Mouse (Mus musculus) stomach, embryonic 14.5 days (tissue): ENCODE results near the gene Pycr1. TPM values are rescaled to one million over a fixed set of nuclear protein-coding genes. Genes with fewer than 3 reads are reported as not detected.

Experiments
- ATAC-seq: fragments of 200-750 bp; cut with Nextera tagmentation; 2 replicates; pipeline ENCODE4 v1.8.0; 2017; ENCODE audit warnings: low read depth, moderate TSS enrichment; ENCODE audit not compliant: insufficient number of reproducible peaks, insufficient read depth, low FRiP score
- H3K27ac ChIP-seq: fragments of 300-500 bp; sonication (generic); 2 replicates; pipeline ENCODE4 v1.5.1; 2014; ENCODE audit warnings: mild to moderate bottlenecking, low read length, moderate library complexity, mixed read lengths
- H3K27me3 ChIP-seq: fragments of 300-500 bp; sonication (generic); 2 replicates; pipeline ENCODE4 v1.6.1; 2014; ENCODE audit warnings: low read length, control low read depth, mixed read lengths; ENCODE audit not compliant: control insufficient read depth, insufficient read depth
- H3K36me3 ChIP-seq: fragments of 300-500 bp; sonication (generic); 2 replicates; pipeline ENCODE4 v1.6.1; 2014; ENCODE audit warnings: mild to moderate bottlenecking, control low read depth, low read length, moderate library complexity, mixed read lengths; ENCODE audit not compliant: control insufficient read depth, insufficient read depth
- H3K4me1 ChIP-seq: fragments of 300-500 bp; sonication (generic); 2 replicates; pipeline ENCODE4 v1.6.1; 2014; ENCODE audit warnings: low read length, control low read depth, mixed read lengths; ENCODE audit not compliant: control insufficient read depth, insufficient read depth
- H3K4me2 ChIP-seq: fragments of 300-500 bp; sonication (generic); replicated peaks from 2 replicates; pipeline ENCODE4 v1.6.1; 2014; ENCODE audit warnings: low read depth, low read length, control low read depth
- H3K4me3 ChIP-seq: fragments of 300-500 bp; sonication (generic); 2 replicates; pipeline ENCODE4 v1.5.1; 2014; ENCODE audit warnings: low read depth, low read length, control low read depth
- H3K9ac ChIP-seq: fragments of 300-500 bp; sonication (generic); replicated peaks from 2 replicates; pipeline ENCODE4 v1.6.1; 2014; ENCODE audit warnings: low read depth, mild to moderate bottlenecking, control low read depth, low read length, moderate library complexity, mixed read lengths
- H3K9me3 ChIP-seq: fragments of 300-500 bp; sonication (generic); 2 replicates; pipeline ENCODE4 v1.6.1; 2016; ENCODE audit warnings: low read depth, low read length, control low read depth; ENCODE audit not compliant: control insufficient read depth
- WGBS: fragments of 180-500 bp; shearing (Covaris S2); extraction: QIAGEN DNeasy Blood & Tissue Kit; methylation state at CpG from one replicate; pipeline ENCODE4 v1.1.7; 2014; 5-methylcytosine and 5-hydroxymethylcytosine counted together
- polyA plus RNA-seq: library from polyadenylated mRNA; unstranded; fragments of >200 nt; fragmentation: Nextera tagmentation; extraction: Ambion mirVana; gene quantifications from 2 replicates; pipeline ENCODE4 v1.2.1, GENCODE M21; 2014

Gene Pycr1
- polyA plus RNA-seq, 1 experiment from 2014 or later, result 28.1 TPM

DNA sequence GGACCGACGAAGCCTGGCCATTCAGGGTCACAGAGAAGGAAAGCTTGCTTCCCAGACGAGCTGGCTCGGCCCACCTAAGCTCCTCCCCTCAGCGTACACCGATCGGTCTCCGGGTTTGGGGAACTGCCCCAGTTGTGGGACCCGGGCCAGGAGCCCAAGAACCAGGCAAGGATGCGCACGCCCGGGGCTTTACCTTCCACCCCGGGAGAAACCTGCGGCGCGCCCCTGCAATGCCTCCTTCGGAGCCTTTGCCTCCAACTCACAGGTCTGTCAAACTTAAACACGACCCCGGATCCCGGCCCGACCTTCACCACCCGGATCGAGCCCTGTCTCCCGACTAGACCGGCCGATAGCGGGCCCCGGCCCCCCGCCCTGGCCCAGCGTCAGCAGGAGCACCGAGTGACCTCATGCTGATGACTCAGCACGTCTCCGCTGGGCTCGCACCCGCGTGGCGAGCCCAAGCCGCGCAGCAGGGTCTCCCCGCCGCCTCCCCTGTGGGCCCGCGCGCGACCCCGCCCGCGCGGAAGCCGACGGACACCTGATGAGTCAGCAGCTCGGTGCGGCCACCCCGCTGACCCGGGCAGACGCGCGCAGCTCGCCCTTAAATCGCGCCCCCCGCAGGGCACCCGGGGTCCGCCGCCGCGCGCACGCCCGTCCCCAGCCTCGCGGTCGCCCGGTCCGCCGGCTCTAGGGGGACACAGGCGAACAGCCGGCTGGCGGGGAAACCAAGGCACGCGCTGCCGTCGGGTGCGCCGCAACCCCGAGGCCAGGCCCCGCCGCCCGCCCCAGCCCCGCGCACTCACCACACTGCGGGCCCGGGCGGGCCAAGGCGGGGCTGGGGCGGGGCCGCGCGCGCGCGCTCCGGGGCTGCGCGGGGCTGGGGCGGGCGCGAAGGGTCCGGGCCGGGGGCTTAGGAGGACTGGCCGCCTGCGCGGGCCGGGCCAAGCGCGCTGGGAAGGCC lies 10.7 kb downstream of the Pycr1 start:
- peak overlapping the region; percentile 81 for H3K4me2 ChIP-seq
- H3K4me3 ChIP-seq, result peak overlapping the region; percentile 92
- H3K27ac ChIP-seq, result peak overlapping the region; percentile 86
- H3K4me1 ChIP-seq, result peaks cover 30% of the 10 kb centered on the region
- peak overlapping the region; percentile 92 for H3K9ac ChIP-seq
- WGBS, result under 1% methylated on average over 99 of the region's 116 CpGs
- H3K27me3 ChIP-seq, result no peaks in the 10 kb centered on the region
- H3K36me3 ChIP-seq, result peaks cover 10% of the 10 kb centered on the region; the same call in 1 of the 2 replicates
- peak; percentile 77 for ATAC-seq
- no peaks in the 10 kb centered on the region for H3K9me3 ChIP-seq

DNA sequence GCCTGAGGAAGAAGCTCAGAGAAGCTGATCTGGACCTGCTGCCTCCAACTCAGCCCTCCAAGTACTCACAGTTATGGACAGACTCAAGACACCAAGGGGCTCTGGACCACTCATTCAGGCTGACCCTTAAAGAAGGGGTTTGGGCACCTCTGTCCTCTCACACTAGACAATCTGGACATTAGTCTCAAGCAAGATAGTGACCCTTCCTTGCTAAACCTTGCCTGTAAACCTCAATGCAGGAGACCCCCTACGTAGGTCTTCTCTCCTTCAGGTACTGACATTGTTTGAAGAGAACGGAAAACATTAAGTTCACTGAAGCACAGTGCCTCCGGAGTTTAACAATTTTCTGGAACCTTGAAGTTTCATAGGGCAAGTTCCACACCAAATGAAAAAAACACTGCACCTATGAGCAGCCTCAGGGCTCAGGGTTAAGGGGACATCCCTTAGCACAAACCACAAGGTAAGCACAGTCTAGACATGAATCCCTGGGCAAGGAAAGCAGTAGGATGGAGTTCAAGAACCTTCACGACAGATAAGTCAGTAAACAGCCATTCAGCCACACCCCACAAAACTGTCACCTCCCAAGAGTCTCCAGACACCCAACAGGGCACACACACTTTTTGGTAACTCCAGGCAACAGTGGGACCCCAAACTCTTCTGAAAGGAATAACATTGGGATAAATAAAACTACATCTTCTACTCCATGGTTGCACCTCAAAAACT lies 11.7 kb downstream of the Pycr1 start:
- H3K36me3 ChIP-seq, result peaks cover 15% of the 10 kb centered on the region; the same call in 1 of the 2 replicates
- no peak for ATAC-seq
- peak overlapping the region; percentile 92 for H3K4me3 ChIP-seq
- no peaks in the 10 kb centered on the region for H3K9me3 ChIP-seq
- peaks cover 30% of the 10 kb centered on the region for H3K4me1 ChIP-seq
- H3K9ac ChIP-seq, result peak overlapping the region; percentile 92
- H3K27me3 ChIP-seq, result no peaks in the 10 kb centered on the region
- WGBS, result 54% methylated on average over 4 of the region's 4 CpGs
- peak overlapping the region; percentile 81 for H3K4me2 ChIP-seq
- H3K27ac ChIP-seq, result peak overlapping the region; percentile 86

DNA sequence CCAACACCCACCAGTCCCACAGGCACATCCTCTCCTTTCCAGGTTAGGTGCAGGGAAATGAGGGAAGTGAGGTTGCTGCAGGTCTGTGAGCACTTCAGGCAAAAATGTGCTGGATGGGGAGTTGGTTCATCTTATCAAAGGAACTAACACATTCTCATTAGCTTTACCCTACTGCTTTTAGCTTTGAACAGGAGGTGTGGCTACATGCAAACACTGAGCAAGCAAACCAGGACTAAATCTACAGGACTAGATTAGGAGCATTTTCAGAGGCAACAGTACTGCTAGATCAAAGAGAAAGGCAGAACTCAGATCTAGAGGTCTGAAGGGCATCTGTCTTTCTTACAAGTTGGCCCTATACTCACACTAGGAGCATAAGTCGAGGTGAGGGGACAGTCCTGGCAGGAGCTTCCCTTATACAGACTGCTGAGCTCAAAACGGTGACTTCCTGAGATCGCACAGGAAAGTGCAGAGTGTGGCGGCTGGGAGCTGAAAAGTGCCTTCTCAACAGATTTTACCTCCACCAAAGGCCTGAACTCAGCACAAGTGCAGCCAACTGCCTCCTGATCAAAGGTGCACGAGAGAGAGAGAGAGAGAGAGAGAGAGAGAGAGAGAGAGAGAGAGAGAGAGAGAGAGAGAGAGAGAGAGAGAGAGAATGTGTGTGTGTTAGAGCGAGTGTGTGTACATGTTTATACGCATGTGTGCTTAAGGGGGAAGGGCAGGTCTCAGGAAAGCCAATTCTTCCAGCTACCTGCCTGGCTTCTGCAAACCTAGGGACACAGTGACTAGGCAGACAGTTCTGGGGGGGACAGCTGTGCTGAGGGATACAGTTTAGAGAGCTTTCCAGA lies 12.5 kb downstream of the Pycr1 start:
- no peak for ATAC-seq
- peaks cover 18% of the 10 kb centered on the region for H3K36me3 ChIP-seq
- 24% methylated on average over 7 of the region's 7 CpGs for WGBS
- peaks cover 30% of the 10 kb centered on the region for H3K4me1 ChIP-seq
- H3K4me2 ChIP-seq, result peak overlapping the region; percentile 81
- H3K27me3 ChIP-seq, result no peaks in the 10 kb centered on the region
- no peak overlapping the region for H3K9ac ChIP-seq
- H3K9me3 ChIP-seq, result no peaks in the 10 kb centered on the region
- peak overlapping the region; percentile 8; the same call in 1 of the 2 replicates for H3K4me3 ChIP-seq
- H3K27ac ChIP-seq, result peak overlapping the region; percentile 83; the same call in 1 of the 2 replicates

DNA sequence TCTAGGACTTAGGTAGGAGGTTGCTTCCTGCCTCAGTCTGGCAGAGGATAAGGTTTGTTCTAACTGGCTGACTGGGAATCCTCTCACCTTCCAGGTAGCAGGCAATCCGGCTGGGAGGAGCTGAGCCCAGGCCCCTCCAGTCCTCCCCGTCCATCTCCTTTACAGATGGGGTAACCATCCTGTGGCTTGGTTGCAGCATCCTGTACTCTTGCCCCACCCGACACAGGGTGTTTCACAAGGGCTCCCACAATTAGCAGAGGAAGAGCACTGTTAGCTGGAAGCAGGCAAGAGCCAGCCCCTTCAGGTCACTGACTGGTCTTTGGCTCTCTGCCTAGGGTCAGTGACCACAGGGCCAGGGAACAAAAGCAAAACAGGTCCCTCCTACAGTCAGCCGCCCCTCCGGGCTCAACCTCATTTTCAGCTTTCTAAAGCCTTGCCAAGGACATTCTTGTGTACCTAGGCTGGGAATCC lies 13.1 kb downstream of the Pycr1 start:
- Histone ChIP-seq H3K27me3 (no peaks in the 10 kb centered on the region), H3K9ac (0 out of 2 replicates have a peak overlapping the region, but pooled peaks have one; percentile 7), H3K36me3 (peaks cover 18% of the 10 kb centered on the region), H3K27ac (peak overlapping the region; percentile 83), H3K4me2 (peak overlapping the region; percentile 81), H3K4me1 (peaks cover 31% of the 10 kb centered on the region), H3K4me3 (no peak overlapping the region), H3K9me3 (no peaks in the 10 kb centered on the region)
- 52% methylated on average over 5 of the region's 5 CpGs for WGBS
- ATAC-seq, result no peak

DNA sequence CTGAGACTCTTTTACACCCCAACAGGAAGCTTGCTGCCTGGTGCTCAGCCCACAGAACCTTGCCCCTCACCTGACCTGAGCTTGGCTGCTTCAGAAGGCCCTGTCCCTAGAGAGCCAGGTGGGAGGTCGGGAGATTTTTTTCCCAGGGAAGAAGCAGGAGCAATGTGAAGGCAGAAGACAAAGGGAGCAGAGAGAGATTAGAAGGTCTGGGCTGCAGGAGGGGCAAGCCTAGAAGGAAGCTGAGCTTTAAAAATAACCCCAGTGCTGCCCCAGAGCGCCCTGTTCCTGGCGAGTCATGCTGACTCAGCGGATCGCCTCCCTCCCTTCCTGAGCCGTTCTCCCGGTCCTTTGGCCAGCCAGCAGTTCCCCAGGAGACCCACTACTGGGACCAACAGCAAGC lies 13.7 kb downstream of the Pycr1 start:
- WGBS, result 37% methylated on average over 7 of the region's 7 CpGs
- ATAC-seq, result no peak

DNA sequence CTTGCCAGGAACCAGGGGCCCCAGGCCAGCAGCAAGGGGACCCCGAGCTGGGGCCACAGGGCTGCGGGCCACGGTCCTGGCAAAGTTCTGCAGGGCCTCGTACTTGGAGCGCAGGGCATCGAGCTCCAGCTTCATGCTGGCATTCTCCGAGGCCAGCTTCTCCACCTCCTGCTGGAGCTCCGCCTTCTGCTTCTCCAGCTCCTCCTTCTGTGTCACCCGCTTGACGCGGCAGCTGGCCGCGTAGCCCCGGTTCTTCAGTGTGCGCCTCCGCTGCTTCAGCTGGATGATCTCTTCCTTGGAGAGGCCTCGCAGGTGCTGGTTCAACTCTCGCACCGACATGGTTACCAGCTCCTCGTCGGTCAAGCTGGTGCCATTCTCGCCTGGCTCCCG lies 14.2 kb downstream of the Pycr1 start:
- H3K9me3 ChIP-seq, result no peaks in the 10 kb centered on the region
- no peak overlapping the region; the same call in 1 of the 2 replicates for H3K4me3 ChIP-seq
- peak overlapping the region; percentile 83; the same call in 1 of the 2 replicates for H3K27ac ChIP-seq
- peaks cover 35% of the 10 kb centered on the region for H3K4me1 ChIP-seq
- peak overlapping the region; percentile 81; the same call in 1 of the 2 replicates for H3K4me2 ChIP-seq
- WGBS, result 70% methylated on average over 23 of the region's 23 CpGs
- no peak for ATAC-seq
- H3K9ac ChIP-seq, result no peak overlapping the region
- H3K36me3 ChIP-seq, result peaks cover 18% of the 10 kb centered on the region
- H3K27me3 ChIP-seq, result no peaks in the 10 kb centered on the region

More for the DNA sequence above, 13.7 kb downstream of the Pycr1 start:
- H3K27me3 ChIP-seq, result no peaks in the 10 kb centered on the region
- H3K9me3 ChIP-seq, result no peaks in the 10 kb centered on the region
- H3K4me2 ChIP-seq, result peak overlapping the region; percentile 81
- no peak overlapping the region for H3K4me3 ChIP-seq
- no peak overlapping the region for H3K9ac ChIP-seq
- peak overlapping the region; percentile 83 for H3K27ac ChIP-seq
- peaks cover 18% of the 10 kb centered on the region for H3K36me3 ChIP-seq
- H3K4me1 ChIP-seq, result peaks cover 35% of the 10 kb centered on the region

DNA sequence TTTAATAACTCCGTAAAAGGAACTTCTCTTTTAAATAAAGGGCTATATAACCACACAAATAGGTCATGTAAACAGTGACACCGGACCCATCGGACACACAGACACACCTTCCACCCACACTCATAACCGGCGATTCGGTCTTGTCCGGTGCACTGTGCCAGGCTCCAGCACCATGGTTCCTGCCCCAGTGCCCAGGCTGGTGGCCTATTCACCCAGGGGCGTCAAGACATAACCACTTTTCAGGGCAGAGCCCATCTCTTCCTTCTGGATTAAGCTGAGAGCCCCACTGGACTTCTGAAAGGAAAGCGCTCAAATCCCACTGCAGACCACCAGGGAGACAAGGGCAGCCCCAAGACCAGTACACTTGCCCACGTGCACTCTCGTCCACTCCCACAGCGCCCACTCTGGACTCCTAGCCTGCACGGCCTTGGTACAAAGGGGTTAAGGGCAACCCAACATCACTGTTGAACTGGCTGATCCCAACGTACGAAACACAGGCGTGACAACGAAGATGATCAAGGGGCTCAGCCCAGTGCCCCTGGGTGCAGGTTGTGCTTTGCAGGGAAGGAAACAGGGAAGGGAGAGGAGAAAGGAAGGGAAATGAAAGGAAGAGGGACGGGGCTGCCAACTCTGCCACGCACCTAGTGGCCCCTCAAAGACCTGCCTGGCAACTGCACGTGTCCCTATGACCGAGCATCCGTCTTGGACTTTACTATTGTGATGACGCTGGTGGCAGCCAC lies 14.8 kb downstream of the Pycr1 start:
- Histone ChIP-seq H3K4me3 (no peak overlapping the region; the same call in 1 of the 2 replicates), H3K27me3 (no peaks in the 10 kb centered on the region), H3K36me3 (peaks cover 18% of the 10 kb centered on the region), H3K9ac (no peak overlapping the region), H3K4me2 (no peak overlapping the region), H3K4me1 (peaks cover 37% of the 10 kb centered on the region), H3K27ac (no peak overlapping the region), H3K9me3 (no peaks in the 10 kb centered on the region)
- no peak for ATAC-seq
- 93% methylated on average over 23 of the region's 23 CpGs for WGBS
